Mouse (Mus musculus) mouse embryonic stem cell (cell line): Measurements from ENCODE around the gene Dnajb13.

Experiments used
- in situ Hi-C, 2 experiments: fragments of 300-500 bp; cut with MboI; formaldehyde crosslinking; loops; 1 replicate in 1 of 2; 3 replicates in 1 of 2; pipeline ENCODE4 v1.14.3; 2019 to 2020; ENCODE audit warnings: low sequenced_read_pairs in 2 of 2, low pct_unique_long_range_greater_than_20kb in 1 of 2, mixed read lengths in 1 of 2; ENCODE audit not compliant: unreplicated experiment in 1 of 2

Dnajb13 gene

DNA sequence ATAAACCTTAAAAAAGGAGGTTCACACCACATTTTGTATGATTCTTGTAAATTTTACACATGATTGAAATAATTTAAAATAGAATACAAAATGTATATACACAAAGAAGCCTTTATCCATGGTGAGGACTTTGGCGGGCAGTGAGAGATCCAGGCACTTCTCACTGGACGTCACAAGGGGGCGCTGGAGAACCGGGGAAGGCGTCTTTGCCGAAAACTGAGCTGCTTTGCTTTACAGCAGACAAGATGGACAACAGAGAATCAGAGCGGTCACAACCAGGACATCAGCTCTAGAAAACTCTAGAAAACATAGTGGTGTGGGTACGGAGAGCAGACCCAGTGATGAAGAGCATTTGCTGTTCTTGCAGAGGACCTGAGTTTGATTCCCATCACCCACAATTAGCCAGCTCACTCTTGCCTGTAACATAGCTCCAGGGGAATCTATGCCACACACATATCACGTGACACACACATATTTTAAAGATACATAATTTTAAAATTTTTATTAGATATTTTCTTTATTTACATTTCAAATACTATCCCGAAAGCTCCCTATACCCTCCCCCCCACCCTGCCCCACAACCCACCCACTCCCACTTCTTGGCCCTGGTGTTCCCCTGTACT is 6.0 kb upstream of the Dnajb13 start:
- in situ Hi-C loops, result no loop called here

GRCm38 (mm10) chr7:100520204-100520603 is 5.4 kb upstream of the Dnajb13 start:
- in situ Hi-C loops, result no loop called here

DNA sequence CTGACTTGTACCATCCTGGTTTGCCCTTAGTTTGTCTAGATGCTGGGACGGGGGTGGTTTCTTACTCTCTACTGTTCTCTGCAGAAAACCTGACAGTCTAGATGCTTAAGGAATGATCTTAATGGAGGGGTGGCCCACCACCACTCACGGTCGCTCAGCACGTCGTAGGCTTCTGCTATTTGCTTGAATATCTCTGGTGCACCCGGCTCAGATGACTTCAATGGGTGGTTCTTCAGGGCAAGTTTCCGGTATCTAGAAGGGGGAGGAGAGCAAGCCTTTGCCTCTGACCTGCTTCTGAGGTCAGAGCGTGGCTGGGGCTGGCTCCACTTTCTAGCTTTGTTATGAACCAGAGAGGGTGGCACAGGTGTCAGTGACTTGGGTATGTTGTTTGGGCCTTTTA is 3.2 kb downstream of the Dnajb13 start:
- in situ Hi-C loops, result no loop called here

DNA sequence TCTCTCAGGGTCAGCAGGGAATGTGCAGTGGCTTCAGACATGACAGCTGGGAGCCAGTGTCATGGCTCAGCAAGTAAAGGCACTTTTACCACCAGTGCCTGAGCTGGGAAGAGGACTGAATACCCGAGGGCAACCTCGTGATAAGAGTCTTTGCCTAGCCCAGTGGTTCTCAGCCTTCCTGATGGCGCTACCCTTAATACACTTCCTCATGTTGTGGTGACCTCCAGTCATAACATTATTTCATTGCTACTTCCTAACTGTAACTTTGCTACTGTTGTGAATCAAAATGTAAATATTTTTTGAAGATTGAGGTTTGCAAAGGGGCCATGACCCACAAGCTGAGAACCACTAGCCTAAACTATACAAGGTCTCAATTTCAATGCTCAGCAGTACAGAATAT is 6.1 kb downstream of the Dnajb13 start:
- in situ Hi-C loops, result no loop called here

DNA sequence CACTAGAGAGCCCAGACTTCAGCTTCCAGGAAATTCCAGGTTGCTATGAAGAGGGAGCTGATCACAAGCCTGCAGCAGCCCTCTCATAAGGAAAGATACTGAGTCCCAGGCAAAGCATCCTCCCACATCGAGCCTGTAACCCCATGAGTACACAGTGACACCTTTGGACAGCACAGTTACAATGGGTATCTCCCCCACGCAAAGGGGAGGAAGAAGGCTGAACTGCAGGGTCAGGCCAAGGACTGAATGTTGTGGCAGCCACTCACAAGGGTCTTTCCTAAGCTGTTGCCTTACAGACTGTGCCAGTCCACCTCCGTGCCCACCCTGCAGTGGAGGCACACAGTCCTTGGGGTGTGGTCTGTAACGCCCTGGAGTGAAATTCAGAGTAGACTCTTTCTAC is 8.3 kb downstream of the Dnajb13 start:
- in situ Hi-C loops, result no loop called here

DNA sequence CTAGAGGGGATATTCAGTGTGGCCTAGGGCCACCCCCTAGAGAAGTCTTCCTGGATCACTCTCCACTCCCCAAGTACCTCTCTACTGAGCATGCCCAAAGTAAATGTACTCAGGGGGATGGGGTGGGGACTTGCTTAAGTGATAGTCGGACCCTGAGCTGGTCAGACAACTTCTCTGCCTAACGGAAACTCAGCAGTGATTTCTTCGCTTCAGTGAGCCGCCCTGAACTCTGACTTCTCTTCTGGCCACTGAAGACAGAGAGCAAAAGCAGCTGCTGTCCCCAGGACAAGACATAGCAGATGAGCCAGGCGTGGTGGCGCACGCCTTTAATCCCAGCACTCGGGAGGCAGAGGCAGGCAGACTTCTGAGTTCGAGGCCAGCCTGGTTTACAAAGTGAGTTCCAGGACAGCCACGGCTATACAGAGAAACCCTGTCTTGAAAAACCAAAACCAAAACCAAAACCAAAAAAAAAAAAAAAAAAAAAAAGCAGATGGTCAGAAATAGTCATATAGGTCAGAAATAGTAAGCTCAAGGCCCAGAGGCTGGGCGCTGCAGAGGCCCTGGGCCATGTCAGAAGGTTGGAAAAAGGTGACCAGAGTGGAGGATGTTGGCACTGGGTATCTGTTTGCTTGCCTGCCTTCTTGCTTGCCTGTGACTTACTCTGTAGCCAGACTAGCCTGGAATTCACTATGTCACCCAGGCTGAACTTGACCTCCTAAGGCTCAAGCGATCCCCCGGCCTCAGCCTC is 9.8 kb downstream of the Dnajb13 start:
- in situ Hi-C loops, result no loop called here

DNA sequence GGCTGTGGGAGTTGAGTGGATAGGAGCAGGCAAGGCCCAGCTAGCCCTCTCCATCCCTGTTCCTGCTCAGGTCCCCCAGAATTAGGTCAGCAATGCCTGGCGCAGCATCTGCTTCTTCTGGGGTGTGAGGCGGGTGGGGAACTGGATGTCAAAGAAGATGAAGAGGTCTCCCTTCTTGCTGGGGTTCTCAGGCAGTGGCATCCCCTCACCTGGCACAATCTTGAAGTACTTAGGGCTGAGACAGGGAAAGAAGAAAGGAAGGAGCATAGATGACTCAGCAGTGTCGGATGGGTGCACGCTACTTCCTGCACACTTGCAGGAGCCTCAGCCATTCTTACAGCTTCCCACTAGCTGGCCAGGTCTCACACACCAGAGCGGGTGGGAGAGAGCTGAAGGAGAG is 11.7 kb downstream of the Dnajb13 start:
- in situ Hi-C loops, result no loop called here

- in situ Hi-C loops, result no loop called here
Observed at GRCm38 (mm10) chr7:100502374-100502922, 12.3 kb downstream of the Dnajb13 start.

DNA sequence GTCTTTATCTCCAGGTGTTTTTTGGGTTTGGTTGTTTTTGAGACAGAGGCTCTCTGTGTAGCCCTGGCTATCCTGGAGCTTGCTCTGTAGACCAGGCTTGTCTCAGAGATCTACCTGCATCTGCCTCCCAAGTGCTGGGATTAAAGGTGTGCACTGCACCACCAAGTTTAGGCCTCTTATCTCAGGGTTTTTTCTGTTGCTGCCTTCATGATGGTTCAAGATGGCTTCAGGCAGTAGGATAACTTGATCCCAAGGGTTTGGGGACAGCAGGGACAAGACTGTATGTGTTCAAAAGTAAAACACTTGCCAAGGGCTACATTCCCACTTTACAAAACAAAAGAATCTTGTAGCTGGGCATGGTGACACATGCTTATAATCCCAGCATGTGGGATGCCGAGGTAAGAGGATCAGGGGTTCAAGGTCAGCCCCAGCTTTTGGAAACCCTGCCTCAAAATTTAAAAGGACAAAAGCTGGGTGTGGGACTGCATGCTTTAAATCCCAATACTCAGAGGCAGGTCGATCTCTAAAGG is 12.9 kb downstream of the Dnajb13 start:
- in situ Hi-C loops, result no loop called here

GRCm38 (mm10) chr7:100501027-100501843 is 13.5 kb downstream of the Dnajb13 start:
- in situ Hi-C loops, result no loop called here

- in situ Hi-C loops, result no loop called here
Observed at GRCm38 (mm10) chr7:100500276-100500977, 14.3 kb downstream of the Dnajb13 start.

GRCm38 (mm10) chr7:100499465-100499864 is 15.3 kb downstream of the Dnajb13 start:
- in situ Hi-C loops, result no loop called here

GRCm38 (mm10) chr7:100497982-100498381 is 16.8 kb downstream of the Dnajb13 start:
- in situ Hi-C loops, result no loop called here

- in situ Hi-C loops, result no loop called here
Observed at GRCm38 (mm10) chr7:100497402-100497801, 17.4 kb downstream of the Dnajb13 start.

- in situ Hi-C loops, result no loop called here
Observed at GRCm38 (mm10) chr7:100496791-100497190, 18.0 kb downstream of the Dnajb13 start.

GRCm38 (mm10) chr7:100496371-100496770 is 18.4 kb downstream of the Dnajb13 start:
- in situ Hi-C loops, result no loop called here

DNA sequence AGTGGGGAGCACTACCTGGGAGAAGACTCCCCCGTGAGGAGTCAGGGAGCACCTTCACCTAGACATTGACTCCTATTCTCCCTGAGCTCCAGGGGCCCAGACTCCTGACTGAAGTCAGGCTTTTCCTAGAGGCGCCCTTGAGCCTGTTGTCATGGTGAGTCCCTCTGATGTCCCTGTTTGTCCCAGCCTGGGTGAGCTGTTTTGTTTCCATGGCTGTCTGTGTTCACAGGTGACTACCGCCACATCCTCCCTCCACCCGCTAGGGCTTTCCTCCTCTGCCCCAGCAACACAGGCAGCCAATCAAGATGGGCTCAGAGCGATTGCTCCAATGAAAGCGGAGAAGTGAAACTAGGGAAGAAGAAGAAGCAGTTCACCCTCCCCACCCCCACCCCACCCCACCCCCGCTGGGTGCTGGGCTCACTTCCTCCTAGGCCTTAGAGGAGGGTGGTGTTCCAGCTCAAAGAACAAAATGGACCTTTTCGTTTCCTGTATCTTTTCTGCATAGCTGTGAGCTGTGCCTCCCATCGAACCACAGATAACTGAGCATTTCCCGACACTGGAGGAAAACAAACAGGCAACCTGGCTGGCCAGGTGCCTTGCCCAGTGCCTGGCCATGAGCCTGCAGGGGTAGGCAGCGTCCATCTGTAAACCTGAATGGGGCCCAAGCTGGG is 19.0 kb downstream of the Dnajb13 start:
- in situ Hi-C loops, result no loop called here

DNA sequence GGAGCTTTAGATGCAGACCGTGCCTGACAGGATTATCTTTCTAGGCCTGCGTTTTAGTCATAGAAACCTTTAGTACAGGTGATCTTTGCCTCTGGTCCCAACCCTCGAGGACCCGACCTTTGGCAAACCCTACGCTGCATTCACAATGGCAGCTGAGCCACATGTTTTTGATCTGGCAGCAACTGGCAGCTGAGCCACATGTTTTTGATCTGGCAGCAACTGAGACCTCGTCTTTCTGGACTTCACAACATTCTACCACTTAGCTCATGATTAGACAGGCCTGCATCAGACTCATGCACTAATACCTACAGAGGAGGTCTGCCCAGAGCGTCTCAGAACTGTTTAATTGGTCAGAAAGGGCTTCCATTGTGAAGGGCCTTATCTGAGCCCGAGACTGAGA is 19.7 kb downstream of the Dnajb13 start:
- in situ Hi-C loops, result no loop called here
